Mouse (Mus musculus) embryo, embryonic 9.5 days (tissue): ENCODE data around the gene Vcl.

Experiments
- DNase-seq: peaks from one replicate; pipeline ENCODE4 v3.0.0-alpha.2; 2017; ENCODE audit errors: extremely low spot score

Gene Vcl

GRCm38 (mm10) chr14:21064321-21064720 is 135.1 kb downstream of the Vcl start:
- DNase-seq = no peak

GRCm38 (mm10) chr14:21065490-21066162 is 136.4 kb downstream of the Vcl start:
- DNase-seq = no peak

DNA sequence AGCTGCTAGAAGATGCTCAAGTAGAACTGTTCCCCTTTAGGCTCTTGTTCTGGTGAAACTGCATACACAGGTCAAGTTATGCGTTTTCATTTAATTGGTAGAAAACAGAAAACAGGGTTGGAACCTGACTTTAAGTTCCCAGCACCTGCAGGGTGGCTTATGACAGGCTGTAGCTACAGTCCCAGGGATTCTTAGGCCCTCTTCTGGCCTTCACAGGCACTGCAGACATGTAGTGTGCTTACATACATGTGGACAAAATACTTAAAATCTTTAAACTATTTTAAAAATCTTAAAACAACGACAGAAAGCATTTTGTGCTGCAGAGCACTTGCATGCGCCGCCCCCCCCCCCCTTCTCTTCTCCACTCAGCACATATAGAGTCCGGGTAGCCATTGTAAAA is 140.4 kb downstream of the Vcl start:
- no peak for DNase-seq

- DNase-seq = no peak
Measured at GRCm38 (mm10) chr14:21073981-21074380, 144.8 kb downstream of the Vcl start.

DNA sequence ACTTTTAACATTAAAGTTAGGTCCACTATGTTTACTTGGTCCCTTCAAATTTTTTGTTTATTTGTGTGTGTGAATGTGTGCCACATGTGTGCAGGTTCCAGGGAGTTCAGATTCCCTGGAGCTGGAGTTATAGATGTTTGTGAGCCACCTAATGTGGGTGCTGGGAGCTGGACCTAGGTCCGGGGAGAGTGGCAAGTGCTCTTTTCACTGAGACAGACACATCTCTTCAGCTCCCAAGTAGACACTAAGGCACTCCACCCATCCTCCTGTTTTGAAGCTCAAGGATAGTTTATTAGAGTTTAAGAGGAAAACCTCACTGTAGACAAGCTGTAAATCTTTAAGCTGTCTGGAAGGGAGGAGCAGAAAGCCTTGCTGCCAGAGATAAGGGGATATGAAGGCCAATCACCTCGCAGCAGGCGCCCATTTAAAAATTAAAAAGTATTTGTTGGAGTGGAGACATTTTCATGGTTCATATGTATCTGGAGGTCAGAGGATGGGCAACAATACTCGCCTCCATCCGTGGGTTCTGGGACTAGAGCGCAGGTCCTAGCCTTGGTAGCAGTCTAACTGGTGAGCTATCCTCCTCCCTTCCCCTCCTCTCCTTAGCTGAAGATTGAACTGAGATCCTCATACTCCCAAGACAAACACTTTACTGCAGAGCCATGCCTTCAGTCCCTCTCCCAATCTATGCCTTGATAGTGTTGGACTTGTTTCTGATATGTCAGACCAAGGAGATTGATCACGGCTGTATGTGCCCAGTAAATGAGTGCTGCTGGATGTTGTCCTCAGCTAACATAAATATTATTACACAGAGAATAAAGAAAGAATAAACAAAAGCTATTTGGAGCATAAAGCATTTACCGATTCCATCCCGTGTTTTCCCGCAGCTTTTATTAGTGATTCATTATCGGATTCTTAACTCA is 145.5 kb downstream of the Vcl start:
- no peak for DNase-seq

DNA sequence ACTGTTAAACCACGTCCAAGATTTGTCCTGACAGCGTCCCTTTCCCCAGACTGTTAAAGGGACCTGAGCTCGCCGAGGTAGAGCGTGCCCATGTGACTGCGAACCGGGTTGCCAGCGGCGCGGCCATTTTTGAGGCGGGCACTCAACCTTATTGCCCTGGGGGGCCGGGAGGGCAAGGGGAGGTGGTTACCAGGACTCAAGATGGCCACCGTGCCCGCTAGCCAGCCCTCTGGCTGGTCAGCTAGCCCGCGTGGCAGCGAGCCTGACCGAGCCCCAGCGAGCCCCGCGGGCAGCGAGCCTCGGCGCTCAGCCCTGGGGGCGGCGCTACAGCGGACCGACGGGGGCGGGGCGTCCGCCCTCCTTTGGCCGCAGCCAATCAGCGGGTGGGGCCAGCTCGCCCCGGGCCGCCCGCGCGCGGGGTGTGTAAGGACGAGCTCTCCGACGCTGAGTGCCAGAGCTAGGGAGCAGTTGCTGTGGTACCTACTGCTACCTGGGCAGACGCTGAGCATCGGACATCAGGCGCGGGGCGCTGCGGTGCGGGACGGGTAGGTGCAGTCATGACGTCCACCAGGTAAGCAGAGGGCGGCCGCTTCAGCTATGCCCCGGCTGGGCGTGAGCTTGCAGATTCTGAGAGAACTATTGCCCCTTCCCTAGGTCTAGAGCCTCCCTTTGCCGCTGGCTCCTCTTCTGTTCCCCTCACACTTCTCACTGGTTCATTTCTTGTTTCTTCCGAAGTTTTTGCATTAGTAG is 146.7 kb downstream of the Vcl start:
- DNase-seq = peak; percentile 92

DNA sequence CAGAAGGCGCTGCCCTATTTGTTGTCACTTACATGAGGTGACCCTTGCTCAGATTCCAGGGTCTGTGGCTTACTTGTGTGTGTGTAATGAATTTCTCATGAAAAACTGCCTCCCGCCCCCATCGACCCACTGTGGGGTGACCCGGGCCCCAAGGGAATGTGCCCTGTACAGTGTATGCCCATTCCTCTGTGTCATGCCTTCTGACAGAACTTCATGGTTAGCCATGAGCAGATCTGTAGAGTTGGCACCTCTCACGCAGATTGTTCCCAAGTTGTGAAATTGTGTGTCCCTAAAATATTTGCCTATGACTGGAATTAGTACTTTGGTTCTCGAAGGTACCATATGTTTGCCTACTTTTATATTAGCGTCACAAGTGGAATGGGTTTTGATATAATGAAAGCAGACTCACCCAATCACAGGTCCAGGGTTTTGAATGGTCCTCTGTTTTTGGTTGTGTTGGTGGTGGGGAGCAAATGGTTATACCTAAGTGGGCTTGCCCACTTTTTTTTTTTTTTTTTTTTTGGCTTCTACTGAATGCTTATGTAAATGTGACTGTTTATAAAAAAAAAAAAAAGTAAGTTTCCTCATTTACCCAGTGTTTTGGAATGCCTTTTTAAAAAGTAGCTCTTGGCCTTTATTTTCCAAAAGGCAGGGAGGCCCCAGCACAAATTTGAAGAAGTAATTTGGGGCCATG is 147.4 kb downstream of the Vcl start:
- no peak for DNase-seq

GRCm38 (mm10) chr14:21077939-21078338 is 148.7 kb downstream of the Vcl start:
- DNase-seq = no peak

- DNase-seq = no peak
Measured at GRCm38 (mm10) chr14:21078511-21078910, 149.3 kb downstream of the Vcl start.

DNA sequence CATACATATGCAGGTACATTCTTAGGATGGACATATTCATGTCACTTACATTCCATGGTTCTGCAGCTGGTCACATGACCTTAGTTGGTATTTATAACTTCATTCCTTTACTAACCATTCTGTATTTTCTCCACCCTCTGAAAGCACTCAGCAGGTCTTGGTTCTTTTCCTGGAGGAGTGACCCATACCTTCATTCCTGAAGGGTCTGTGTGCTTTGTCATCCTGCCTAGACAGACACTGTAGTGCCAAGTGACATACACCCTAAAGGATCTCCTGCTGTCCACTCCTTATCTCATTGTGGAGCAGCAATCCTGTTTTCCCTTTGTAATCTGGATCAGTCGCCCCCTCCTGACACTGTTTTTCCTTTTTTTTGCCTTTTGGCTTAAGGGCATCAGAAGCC is 153.6 kb downstream of the Vcl start:
- no peak for DNase-seq
